Mouse (Mus musculus): ENCODE data around the gene Dmxl2.

DNA sequence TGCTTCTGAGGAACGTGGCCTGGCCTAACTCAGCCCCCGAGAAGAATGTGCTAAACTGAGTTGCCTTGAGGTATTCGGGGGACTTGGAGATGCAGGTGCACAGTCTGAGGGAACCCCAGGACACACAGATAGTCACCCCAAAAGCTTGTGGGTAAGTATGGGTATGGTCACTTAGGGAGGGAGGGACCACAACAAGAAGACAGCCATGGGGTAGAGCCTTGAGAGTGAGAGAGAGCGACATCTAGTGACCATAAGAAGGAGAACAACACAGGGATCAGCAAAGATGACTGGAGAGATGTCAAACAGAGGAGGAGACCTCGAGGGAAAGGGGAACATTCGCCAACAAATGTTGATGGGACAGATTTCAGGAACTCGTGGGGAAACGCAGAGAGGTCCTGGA, 178.0 kb downstream of the Dmxl2 start:
- TF ChIP-seq CTCF (IDR thresholded peaks at IDR 0.05; ENCODE audit: insufficient read depth, low read depth, low read length) (no peak), POLR2A (IDR thresholded peaks at IDR 0.05; ENCODE audit: insufficient read depth, low read depth, low read length) (no peak)
